Mouse (Mus musculus) retina, embryonic 14.5 days (tissue): Measurements from ENCODE around the gene Slco3a1.
"Not testable (repeated sequence)": the region's sequence is repeated elsewhere in the genome, so short reads cannot be mapped to it uniquely, and the experiment has no call there.

Experiments used
- DNase-seq: peaks from one replicate; pipeline ENCODE4 v3.0.0-alpha.2; 2015; ENCODE audit warnings: low spot score

The Slco3a1 gene

GRCm38 (mm10) chr7:74429252-74429651 is 125.3 kb downstream of the Slco3a1 start:
- no peak for DNase-seq

- no peak for DNase-seq
Measured at GRCm38 (mm10) chr7:74427135-74427534, 127.4 kb downstream of the Slco3a1 start.

GRCm38 (mm10) chr7:74425941-74426340 is 128.6 kb downstream of the Slco3a1 start:
- no peak for DNase-seq

- DNase-seq, result peak; percentile 28
Measured at GRCm38 (mm10) chr7:74423928-74424850, 130.4 kb downstream of the Slco3a1 start.

- no peak for DNase-seq
Measured at GRCm38 (mm10) chr7:74423316-74423715, 131.3 kb downstream of the Slco3a1 start.

GRCm38 (mm10) chr7:74422731-74423130 is 131.8 kb downstream of the Slco3a1 start:
- DNase-seq, result no peak

GRCm38 (mm10) chr7:74422002-74422401 is 132.6 kb downstream of the Slco3a1 start:
- DNase-seq, result no peak

GRCm38 (mm10) chr7:74421591-74421990 is 133.0 kb downstream of the Slco3a1 start:
- no peak for DNase-seq

GRCm38 (mm10) chr7:74419706-74420105 is 134.9 kb downstream of the Slco3a1 start:
- no peak for DNase-seq

GRCm38 (mm10) chr7:74417009-74417408 is 137.6 kb downstream of the Slco3a1 start:
- DNase-seq, result no peak

- no peak for DNase-seq
Measured at GRCm38 (mm10) chr7:74415241-74415640, 139.3 kb downstream of the Slco3a1 start.

- no peak for DNase-seq
Measured at GRCm38 (mm10) chr7:74413738-74414716, 140.6 kb downstream of the Slco3a1 start.

- DNase-seq, result no peak
Measured at GRCm38 (mm10) chr7:74408601-74409323, 145.8 kb downstream of the Slco3a1 start.

- DNase-seq, result not testable (repeated sequence)
Measured at GRCm38 (mm10) chr7:74407851-74408250, 146.7 kb downstream of the Slco3a1 start.

GRCm38 (mm10) chr7:74399729-74400128 is 154.9 kb downstream of the Slco3a1 start:
- DNase-seq, result no peak

- DNase-seq, result no peak
Measured at GRCm38 (mm10) chr7:74399154-74399553, 155.4 kb downstream of the Slco3a1 start.

- no peak for DNase-seq
Measured at GRCm38 (mm10) chr7:74398326-74398725, 156.3 kb downstream of the Slco3a1 start.

- no peak for DNase-seq
Measured at GRCm38 (mm10) chr7:74391451-74391873, 163.1 kb downstream of the Slco3a1 start.

- DNase-seq, result no peak
Measured at GRCm38 (mm10) chr7:74389570-74389969, 165.0 kb downstream of the Slco3a1 start.

- DNase-seq, result no peak
Measured at GRCm38 (mm10) chr7:74386257-74386656, 168.3 kb downstream of the Slco3a1 start.

GRCm38 (mm10) chr7:74383040-74383666 is 171.4 kb downstream of the Slco3a1 start:
- DNase-seq, result no peak
